Mouse (Mus musculus) kidney, embryonic 16.5 days (tissue): ENCODE results near the gene Hmga2. TPM values are rescaled to one million over a fixed set of nuclear protein-coding genes. Genes with fewer than 3 reads are reported as not detected.
A peak's percentile ranks its signal among the peaks of the same experiment; 100 is the strongest.
"Not testable (repeated sequence)": the region's sequence is repeated elsewhere in the genome, so short reads cannot be mapped to it uniquely, and the experiment has no call there.

Experiments
- ATAC-seq: fragments of 200-750 bp; cut with Nextera tagmentation; 2 replicates; pipeline ENCODE4 v1.8.0; 2017; ENCODE audit warnings: moderate TSS enrichment; ENCODE audit not compliant: low FRiP score, low TSS enrichment
- H3K27ac ChIP-seq: fragments of 300-500 bp; sonication (generic); 2 replicates; pipeline ENCODE4 v1.5.1; 2014; ENCODE audit warnings: low read length
- H3K27me3 ChIP-seq: fragments of 300-500 bp; sonication (generic); 2 replicates; pipeline ENCODE4 v1.6.1; 2014; ENCODE audit warnings: low read length, control low read depth, mixed read lengths; ENCODE audit not compliant: insufficient read depth
- H3K36me3 ChIP-seq: fragments of 300-500 bp; sonication (generic); 2 replicates; pipeline ENCODE4 v1.6.1; 2014; ENCODE audit warnings: low read length, control low read depth, mixed read lengths; ENCODE audit not compliant: insufficient read depth
- H3K4me1 ChIP-seq: fragments of 300-500 bp; sonication (generic); 2 replicates; pipeline ENCODE4 v1.6.1; 2014; ENCODE audit warnings: low read length, control low read depth, mixed read lengths; ENCODE audit not compliant: insufficient read depth
- H3K4me2 ChIP-seq: fragments of 300-500 bp; sonication (generic); replicated peaks from 2 replicates; pipeline ENCODE4 v1.6.1; 2014; ENCODE audit warnings: low read depth, low read length
- H3K4me3 ChIP-seq: fragments of 300-500 bp; sonication (generic); 2 replicates; pipeline ENCODE4 v1.5.1; 2014; ENCODE audit warnings: mild to moderate bottlenecking, low read length
- H3K9ac ChIP-seq: fragments of 300-500 bp; sonication (generic); replicated peaks from 2 replicates; pipeline ENCODE4 v1.6.1; 2014; ENCODE audit warnings: low read length
- H3K9me3 ChIP-seq: fragments of 300-500 bp; sonication (generic); 2 replicates; pipeline ENCODE4 v1.6.1; 2016; ENCODE audit warnings: low read length, control low read depth
- WGBS: fragments of 180-500 bp; shearing (Covaris S2); extraction: QIAGEN DNeasy Blood & Tissue Kit; methylation state at CpG from one replicate; pipeline ENCODE4 v1.1.7; 2014; 5-methylcytosine and 5-hydroxymethylcytosine counted together
- polyA plus RNA-seq: library from polyadenylated mRNA; unstranded; fragments of >200 nt; fragmentation: Nextera tagmentation; extraction: Ambion mirVana; gene quantifications from 2 replicates; pipeline ENCODE4 v1.2.1, GENCODE M21; 2015

Gene Hmga2
- polyA plus RNA-seq, 1 experiment from 2014 or later: 15.4 TPM

DNA sequence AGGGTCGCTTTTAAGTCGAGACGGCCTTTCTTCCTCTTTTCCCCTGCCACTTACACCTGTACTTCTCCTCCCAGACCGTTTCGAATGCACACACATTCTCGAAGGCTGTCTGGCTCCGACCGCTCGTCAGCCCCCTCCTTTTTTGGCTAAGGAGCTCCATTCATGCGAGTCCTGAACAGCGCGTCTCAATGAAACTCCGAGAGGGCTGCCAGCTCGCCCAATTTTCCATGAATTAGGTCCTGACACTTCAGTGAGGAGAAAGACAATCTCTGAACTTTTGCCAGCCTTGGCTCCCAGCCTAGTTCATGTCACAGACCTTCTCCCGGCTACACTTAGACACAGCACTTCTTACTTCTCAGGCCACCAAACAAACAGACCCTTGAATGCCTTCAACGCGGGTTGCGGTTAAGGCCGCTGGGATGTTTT is 98.9 kb downstream of the Hmga2 start:
- peak overlapping the region; percentile 38 for H3K4me2 ChIP-seq
- H3K9me3 ChIP-seq: no peaks in the 10 kb centered on the region
- H3K9ac ChIP-seq: peak overlapping the region; percentile 33; the same call in 1 of the 2 replicates
- 3% methylated on average over 19 of the region's 19 CpGs for WGBS
- no peaks in the 10 kb centered on the region for H3K36me3 ChIP-seq
- H3K4me3 ChIP-seq: no peak overlapping the region
- ATAC-seq: peak; percentile 82
- H3K4me1 ChIP-seq: peaks cover 25% of the 10 kb centered on the region
- H3K27me3 ChIP-seq: no peaks in the 10 kb centered on the region
- H3K27ac ChIP-seq: peak overlapping the region; percentile 76

GRCm38 (mm10) chr10:120375438-120375837 is 100.8 kb downstream of the Hmga2 start:
- 83% methylated on average over 14 of the region's 14 CpGs for WGBS
- H3K27ac ChIP-seq: no peak overlapping the region

DNA sequence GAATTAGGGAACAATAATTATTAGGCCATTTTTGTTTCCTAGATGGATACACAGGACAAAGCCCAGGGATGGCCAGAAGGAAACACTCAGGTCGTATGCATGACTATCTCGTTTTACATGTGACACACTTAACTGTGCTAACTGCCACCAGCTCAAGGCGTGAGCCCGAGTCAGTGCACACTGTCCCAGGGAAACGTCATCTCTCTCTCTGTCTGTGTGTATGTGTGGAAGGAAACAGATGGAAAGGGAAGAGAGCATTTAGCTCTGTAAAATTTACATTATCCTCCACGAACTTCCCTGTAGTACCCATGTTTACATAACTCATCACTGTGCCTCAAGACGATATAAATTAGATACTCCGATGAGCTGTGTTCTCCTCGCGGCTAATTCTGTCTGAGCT is 105.1 kb downstream of the Hmga2 start:
- H3K36me3 ChIP-seq: 0 out of 2 replicates have a peak, but pooled peaks cover 2% of the 10 kb centered on the region
- no peak overlapping the region for H3K9ac ChIP-seq
- peaks cover 46% of the 10 kb centered on the region for H3K4me1 ChIP-seq
- no peak overlapping the region for H3K27ac ChIP-seq
- no peak overlapping the region for H3K4me3 ChIP-seq
- WGBS: 43% methylated on average over 10 of the region's 10 CpGs
- H3K27me3 ChIP-seq: no peaks in the 10 kb centered on the region
- H3K9me3 ChIP-seq: no peaks in the 10 kb centered on the region
- ATAC-seq: no peak
- no peak overlapping the region for H3K4me2 ChIP-seq

More at GRCm38 (mm10) chr10:120375438-120375837, 100.8 kb downstream of the Hmga2 start:
- H3K4me3 ChIP-seq: no peak overlapping the region
- no peak overlapping the region for H3K4me2 ChIP-seq
- no peak overlapping the region for H3K9ac ChIP-seq
- no peaks in the 10 kb centered on the region for H3K9me3 ChIP-seq
- H3K36me3 ChIP-seq: 0 out of 2 replicates have a peak, but pooled peaks cover 2% of the 10 kb centered on the region
- no peak for ATAC-seq
- peaks cover 32% of the 10 kb centered on the region for H3K4me1 ChIP-seq
- no peaks in the 10 kb centered on the region for H3K27me3 ChIP-seq

DNA sequence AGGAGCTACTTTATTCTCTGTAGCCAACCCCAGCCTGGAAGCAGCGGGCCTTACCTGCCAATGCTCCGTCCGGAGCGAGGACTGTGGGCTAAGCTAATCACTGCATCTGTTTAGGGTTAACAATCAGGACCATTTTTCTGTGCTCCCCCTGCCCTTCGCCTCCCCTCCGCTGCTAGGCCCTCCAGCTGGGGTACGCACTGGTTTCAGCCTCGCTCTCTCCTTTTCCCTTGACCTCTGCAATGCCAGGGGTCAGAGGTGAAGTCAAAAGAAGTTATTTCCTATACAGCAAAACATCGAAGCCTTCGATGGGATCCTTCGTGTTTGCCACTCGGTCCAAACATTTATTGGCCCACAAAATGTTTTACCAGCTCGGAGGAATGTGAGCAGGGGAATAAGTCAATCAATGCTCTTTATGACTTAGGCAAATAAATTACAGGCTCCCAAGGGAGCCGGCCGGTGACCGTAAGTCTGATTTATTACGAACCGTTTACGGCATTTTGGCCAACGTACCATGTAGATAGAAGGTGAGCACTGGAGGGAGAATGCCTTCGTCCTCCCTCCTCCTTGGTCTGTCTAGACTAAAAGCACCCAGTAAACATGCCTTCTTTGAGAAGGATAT is 107.0 kb downstream of the Hmga2 start:
- Histone ChIP-seq H3K9me3 (no peaks in the 10 kb centered on the region), H3K4me1 (peaks cover 65% of the 10 kb centered on the region), H3K27me3 (no peaks in the 10 kb centered on the region), H3K4me3 (no peak overlapping the region), H3K27ac (peak overlapping the region; percentile 66), H3K9ac (0 out of 2 replicates have a peak overlapping the region, but pooled peaks have one; percentile 2), H3K4me2 (peak overlapping the region; percentile 26; the same call in 1 of the 2 replicates), H3K36me3 (0 out of 2 replicates have a peak, but pooled peaks cover 2% of the 10 kb centered on the region)
- WGBS: 37% methylated on average over 21 of the region's 21 CpGs
- no peak for ATAC-seq

DNA sequence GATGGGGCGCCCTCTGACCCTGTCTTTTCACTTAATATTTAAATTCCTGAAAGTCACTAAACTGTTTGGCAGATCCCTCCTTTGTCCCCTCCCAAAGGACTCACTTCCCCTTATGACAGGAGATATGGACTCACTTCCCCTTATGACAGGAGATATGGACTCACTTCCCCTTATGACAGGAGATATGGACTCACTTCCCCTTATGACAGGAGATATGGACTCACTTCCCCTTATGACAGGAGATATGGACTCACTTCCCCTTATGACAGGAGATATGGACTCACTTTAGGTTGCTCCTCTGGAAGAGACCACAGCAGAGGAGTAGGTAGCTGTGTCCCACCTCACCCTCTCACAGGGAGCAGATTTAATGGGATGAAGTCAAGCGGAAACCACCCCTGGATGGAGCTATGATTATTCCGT is 110.1 kb downstream of the Hmga2 start:
- H3K27me3 ChIP-seq, H3K9me3 ChIP-seq, H3K4me3 ChIP-seq, H3K36me3 ChIP-seq, ATAC-seq: not testable (repeated sequence)
- Histone ChIP-seq H3K4me1 (peaks cover 67% of the 10 kb centered on the region), H3K27ac (peak overlapping the region; percentile 92), H3K4me2 (peak overlapping the region; percentile 47), H3K9ac (peak overlapping the region; percentile 51; the same call in 1 of the 2 replicates)
- WGBS: 57% methylated on average over 3 of the region's 3 CpGs

GRCm38 (mm10) chr10:120365380-120366172 is 110.7 kb downstream of the Hmga2 start:
- peaks cover 10% of the 10 kb centered on the region; the same call in 1 of the 2 replicates for H3K36me3 ChIP-seq
- peak overlapping the region; percentile 92 for H3K27ac ChIP-seq
- H3K4me1 ChIP-seq: peaks cover 63% of the 10 kb centered on the region
- H3K9ac ChIP-seq: peak overlapping the region; percentile 51
- H3K9me3 ChIP-seq: no peaks in the 10 kb centered on the region
- peak overlapping the region; percentile 47 for H3K4me2 ChIP-seq
- no peaks in the 10 kb centered on the region for H3K27me3 ChIP-seq
- peak; percentile 88 for ATAC-seq
- H3K4me3 ChIP-seq: peak overlapping the region; percentile 37
- 14% methylated on average over 24 of the region's 24 CpGs for WGBS

GRCm38 (mm10) chr10:120363983-120364582 is 112.2 kb downstream of the Hmga2 start:
- peaks cover 49% of the 10 kb centered on the region for H3K4me1 ChIP-seq
- H3K9ac ChIP-seq: 0 out of 2 replicates have a peak overlapping the region, but pooled peaks have one; percentile 3
- no peak for ATAC-seq
- no peaks in the 10 kb centered on the region for H3K9me3 ChIP-seq
- peaks cover 11% of the 10 kb centered on the region; the same call in 1 of the 2 replicates for H3K36me3 ChIP-seq
- peak overlapping the region; percentile 47 for H3K4me2 ChIP-seq
- 42% methylated on average over 20 of the region's 20 CpGs for WGBS
- peak overlapping the region; percentile 92 for H3K27ac ChIP-seq
- peak overlapping the region; percentile 37 for H3K4me3 ChIP-seq
- H3K27me3 ChIP-seq: no peaks in the 10 kb centered on the region

DNA sequence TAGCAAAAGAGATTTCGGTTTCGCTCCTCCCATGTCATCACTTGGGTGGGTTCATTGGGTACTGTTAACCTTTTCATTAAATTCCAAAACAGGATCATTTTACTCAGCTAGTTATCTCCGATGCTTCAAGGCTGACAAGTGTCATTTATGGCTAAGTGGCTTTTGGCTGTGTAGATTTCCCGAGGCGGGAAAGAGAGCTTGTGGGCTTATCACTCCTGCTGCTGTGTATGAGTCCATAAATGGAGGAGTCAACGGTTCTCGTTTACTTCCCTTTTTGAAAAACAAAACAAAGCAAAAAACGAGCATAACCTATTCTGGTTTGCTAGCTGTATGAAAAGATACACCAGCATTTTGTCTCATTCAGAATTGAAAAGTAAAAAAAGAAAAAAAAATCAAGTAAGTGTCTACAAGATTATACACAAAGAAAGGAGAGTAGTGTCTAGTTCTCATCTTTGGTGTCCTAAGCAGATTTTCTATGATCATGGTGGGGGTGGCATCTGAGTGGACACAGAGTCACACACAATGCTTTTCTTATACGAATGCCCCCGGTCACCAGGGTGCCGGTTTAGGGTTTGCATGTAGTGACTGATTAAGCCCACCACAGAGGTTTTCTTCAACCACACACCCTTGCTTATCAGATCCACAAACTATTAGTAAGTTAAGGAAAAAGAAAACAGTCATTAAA is 112.8 kb downstream of the Hmga2 start:
- H3K4me3 ChIP-seq, ATAC-seq, H3K4me2 ChIP-seq, H3K9ac ChIP-seq, H3K9me3 ChIP-seq, H3K27me3 ChIP-seq, H3K27ac ChIP-seq: not testable (repeated sequence)
- 68% methylated on average over 9 of the region's 11 CpGs for WGBS
- peaks cover 11% of the 10 kb centered on the region; the same call in 1 of the 2 replicates for H3K36me3 ChIP-seq
- H3K4me1 ChIP-seq: peaks cover 45% of the 10 kb centered on the region

- no peak overlapping the region for H3K9ac ChIP-seq
- WGBS: 61% methylated on average over 13 of the region's 13 CpGs
- no peak overlapping the region for H3K4me3 ChIP-seq
- H3K4me1 ChIP-seq: peaks cover 11% of the 10 kb centered on the region
- H3K9me3 ChIP-seq: no peaks in the 10 kb centered on the region
- ATAC-seq: no peak
- H3K27me3 ChIP-seq: no peaks in the 10 kb centered on the region
- H3K36me3 ChIP-seq: no peaks in the 10 kb centered on the region
- no peak overlapping the region for H3K4me2 ChIP-seq
- H3K27ac ChIP-seq: no peak overlapping the region
These were observed 121.7 kb downstream of the Hmga2 start for GRCm38 (mm10) chr10:120354523-120355030.
